Mouse (Mus musculus) adipocyte (in vitro differentiated cells): Measurements from ENCODE around the gene Isl1.

Experiments used
- DNase-seq: peaks from one replicate; pipeline ENCODE4 v3.0.0-alpha.2; 2016; ENCODE audit warnings: low spot score

The Isl1 gene

GRCm38 (mm10) chr13:116294734-116295133 lies 14.8 kb downstream of the Isl1 start:
- DNase-seq = no peak

- DNase-seq = no peak
These were observed 15.4 kb downstream of the Isl1 start for GRCm38 (mm10) chr13:116294151-116294461.

GRCm38 (mm10) chr13:116293301-116294150 lies 16.0 kb downstream of the Isl1 start:
- DNase-seq = no peak

DNA sequence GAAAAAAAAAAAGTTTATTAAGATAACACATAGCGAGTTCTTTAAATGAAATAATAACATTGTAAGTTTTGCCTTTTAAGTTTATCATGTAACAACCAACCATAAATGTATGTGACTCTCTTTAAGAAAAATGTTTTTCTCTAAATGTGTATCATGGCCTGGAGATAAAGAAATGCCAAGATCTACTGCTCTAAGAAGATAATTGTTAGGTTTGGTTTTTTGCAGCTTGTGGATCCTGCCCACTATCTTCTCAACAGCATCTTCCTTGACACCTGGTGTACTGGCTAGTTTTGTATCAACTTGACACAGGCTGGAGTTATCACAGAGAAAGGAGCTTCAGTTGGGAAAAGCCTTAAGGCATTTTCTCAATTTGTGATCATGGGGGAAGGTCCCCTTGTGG lies 19.8 kb downstream of the Isl1 start:
- DNase-seq = no peak

DNA sequence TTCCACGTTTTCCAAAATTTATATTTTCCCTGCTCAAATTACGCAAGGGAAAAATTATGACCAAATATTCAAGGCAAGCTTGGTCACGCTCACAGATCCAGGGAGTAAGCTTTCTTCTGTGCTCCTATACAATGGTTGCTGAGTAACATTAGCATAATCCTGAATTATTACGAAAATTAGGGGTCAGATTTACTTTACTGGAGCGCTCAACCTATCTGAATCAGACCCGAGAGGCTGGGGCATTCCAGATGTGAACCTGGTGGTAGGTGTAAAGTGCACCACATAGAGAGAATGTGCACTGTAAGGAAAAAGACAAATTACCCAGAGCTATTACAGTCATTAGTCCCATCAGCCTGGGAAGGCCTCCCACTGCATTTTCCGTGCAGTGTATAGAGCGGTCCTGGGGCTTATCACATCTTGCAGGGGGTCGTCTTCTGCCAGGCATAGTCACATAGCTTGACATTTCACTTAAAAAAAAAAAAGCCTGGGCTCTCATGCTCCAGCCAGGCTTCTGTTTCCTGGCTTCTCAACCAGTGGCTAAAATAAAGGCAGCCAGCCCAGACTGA lies 30.2 kb downstream of the Isl1 start:
- DNase-seq = no peak
